Mouse (Mus musculus) kidney, postnatal 36 days (tissue): ENCODE results near the gene Urb2.
"Not testable (repeated sequence)": the region's sequence is repeated elsewhere in the genome, so short reads cannot be mapped to it uniquely, and the experiment has no call there.

ENCODE experiments used
- DNase-seq, 2 experiments: peaks; one replicate each; pipeline ENCODE4 v3.0.0; 2021 to 2022; ENCODE audit warnings: mixed read lengths in 2 of 2

The Urb2 gene

GRCm38 (mm10) chr8:124021237-124022227 is at the start of gene Urb2, which contains the start of gene Taf5l:
Gene Urb2 (plus strand): TSS chr8:124021508.
Gene Taf5l (minus strand): TSS chr8:124021397.
- DNase-seq: peak; percentile 94 to 96

GRCm38 (mm10) chr8:123973495-123973894 is 47.8 kb upstream of the Urb2 start:
- peak; percentile 60 to 64 for DNase-seq

GRCm38 (mm10) chr8:123977499-123977898 is 43.8 kb upstream of the Urb2 start:
- DNase-seq: no peak

- peak in 1 of 2 experiments; percentile 49 for DNase-seq
Observed at GRCm38 (mm10) chr8:123978166-123978838, 43.0 kb upstream of the Urb2 start.

- no peak for DNase-seq
Observed at GRCm38 (mm10) chr8:123978926-123979325, 42.4 kb upstream of the Urb2 start.

GRCm38 (mm10) chr8:123980239-123980638 is 41.1 kb upstream of the Urb2 start:
- DNase-seq: no peak

GRCm38 (mm10) chr8:123981674-123982073 is 39.6 kb upstream of the Urb2 start:
- DNase-seq: peak in 1 of 2 experiments; percentile 24

- DNase-seq: peak in 1 of 2 experiments; percentile 50
Observed at GRCm38 (mm10) chr8:123982291-123982793, 39.0 kb upstream of the Urb2 start.

GRCm38 (mm10) chr8:123982826-123983400 is 38.4 kb upstream of the Urb2 start, which contains the start of gene Abcb10:
Gene Abcb10 (minus strand): TSS chr8:123983122.
- peak; percentile 95 for DNase-seq

GRCm38 (mm10) chr8:123988605-123989038 is 32.7 kb upstream of the Urb2 start:
- no peak for DNase-seq

GRCm38 (mm10) chr8:123989128-123989527 is 32.2 kb upstream of the Urb2 start:
- DNase-seq: no peak

- no peak for DNase-seq
Observed at GRCm38 (mm10) chr8:123990277-123991049, 30.8 kb upstream of the Urb2 start.

- peak in 1 of 2 experiments; percentile 56 for DNase-seq
Observed at GRCm38 (mm10) chr8:123992587-123992986, 28.7 kb upstream of the Urb2 start.

GRCm38 (mm10) chr8:123993597-123993996 is 27.7 kb upstream of the Urb2 start:
- DNase-seq: no peak

GRCm38 (mm10) chr8:123993997-123994396 is 27.3 kb upstream of the Urb2 start:
- DNase-seq: no peak

GRCm38 (mm10) chr8:123999568-123999967 is 21.7 kb upstream of the Urb2 start:
- no peak for DNase-seq

- no peak for DNase-seq
Observed at GRCm38 (mm10) chr8:124002546-124003108, 18.7 kb upstream of the Urb2 start.

GRCm38 (mm10) chr8:124007829-124008228 is 13.5 kb upstream of the Urb2 start:
- no peak for DNase-seq

GRCm38 (mm10) chr8:124011580-124011979 is 9.7 kb upstream of the Urb2 start:
- no peak for DNase-seq

GRCm38 (mm10) chr8:124011989-124012586 is 9.2 kb upstream of the Urb2 start:
- DNase-seq: no peak

- DNase-seq: not testable (repeated sequence)
Observed at GRCm38 (mm10) chr8:124014299-124014698, 7.0 kb upstream of the Urb2 start.
